Mouse (Mus musculus) brain, embryonic 18.5 days (tissue): ENCODE results near the gene Aqp11.

Source experiments
- DNase-seq: peaks from one replicate; pipeline ENCODE4 v3.0.0-alpha.2; 2012; ENCODE audit warnings: low read depth, low spot score

Gene Aqp11

GRCm38 (mm10) chr7:97737638-97738456 lies at the start of gene Aqp11:
Aqp11 (minus strand) TSS chr7:97738289.
- DNase-seq = peak; percentile 28

GRCm38 (mm10) chr7:97783523-97783922 lies 45.4 kb upstream of the Aqp11 start:
- DNase-seq = no peak

GRCm38 (mm10) chr7:97781496-97781895 lies 43.4 kb upstream of the Aqp11 start:
- no peak for DNase-seq

GRCm38 (mm10) chr7:97780815-97781214 lies 42.7 kb upstream of the Aqp11 start:
- DNase-seq = no peak

GRCm38 (mm10) chr7:97780222-97780621 lies 42.1 kb upstream of the Aqp11 start:
- no peak for DNase-seq

GRCm38 (mm10) chr7:97777191-97777590 lies 39.1 kb upstream of the Aqp11 start:
- no peak for DNase-seq

- DNase-seq = no peak
Observed at GRCm38 (mm10) chr7:97775923-97776322, 37.8 kb upstream of the Aqp11 start.

- DNase-seq = no peak
Observed at GRCm38 (mm10) chr7:97775380-97775779, 37.3 kb upstream of the Aqp11 start.

- no peak for DNase-seq
Observed at GRCm38 (mm10) chr7:97770841-97771620, 32.9 kb upstream of the Aqp11 start.

- DNase-seq = no peak
Observed at GRCm38 (mm10) chr7:97769020-97769419, 30.9 kb upstream of the Aqp11 start.

GRCm38 (mm10) chr7:97767841-97768240 lies 29.8 kb upstream of the Aqp11 start:
- no peak for DNase-seq

GRCm38 (mm10) chr7:97766406-97767166 lies 28.5 kb upstream of the Aqp11 start:
- DNase-seq = no peak

GRCm38 (mm10) chr7:97765963-97766347 lies 27.9 kb upstream of the Aqp11 start:
- no peak for DNase-seq

- DNase-seq = no peak
Observed at GRCm38 (mm10) chr7:97765181-97765962, 27.3 kb upstream of the Aqp11 start.

- DNase-seq = no peak
Observed at GRCm38 (mm10) chr7:97764591-97764990, 26.5 kb upstream of the Aqp11 start.

GRCm38 (mm10) chr7:97756967-97757881 lies 19.1 kb upstream of the Aqp11 start:
- no peak for DNase-seq

GRCm38 (mm10) chr7:97749207-97750190 lies 11.4 kb upstream of the Aqp11 start:
- DNase-seq = no peak

- no peak for DNase-seq
Observed at GRCm38 (mm10) chr7:97748527-97749206, 10.6 kb upstream of the Aqp11 start.
